Mouse (Mus musculus): ENCODE results near the gene Map2. TPM values are rescaled to one million over a fixed set of nuclear protein-coding genes. Genes with fewer than 3 reads are reported as not detected.

Gene Map2
- total RNA-seq, 2 experiments from 2014 or later = 4.0 to 5.2 TPM

DNA sequence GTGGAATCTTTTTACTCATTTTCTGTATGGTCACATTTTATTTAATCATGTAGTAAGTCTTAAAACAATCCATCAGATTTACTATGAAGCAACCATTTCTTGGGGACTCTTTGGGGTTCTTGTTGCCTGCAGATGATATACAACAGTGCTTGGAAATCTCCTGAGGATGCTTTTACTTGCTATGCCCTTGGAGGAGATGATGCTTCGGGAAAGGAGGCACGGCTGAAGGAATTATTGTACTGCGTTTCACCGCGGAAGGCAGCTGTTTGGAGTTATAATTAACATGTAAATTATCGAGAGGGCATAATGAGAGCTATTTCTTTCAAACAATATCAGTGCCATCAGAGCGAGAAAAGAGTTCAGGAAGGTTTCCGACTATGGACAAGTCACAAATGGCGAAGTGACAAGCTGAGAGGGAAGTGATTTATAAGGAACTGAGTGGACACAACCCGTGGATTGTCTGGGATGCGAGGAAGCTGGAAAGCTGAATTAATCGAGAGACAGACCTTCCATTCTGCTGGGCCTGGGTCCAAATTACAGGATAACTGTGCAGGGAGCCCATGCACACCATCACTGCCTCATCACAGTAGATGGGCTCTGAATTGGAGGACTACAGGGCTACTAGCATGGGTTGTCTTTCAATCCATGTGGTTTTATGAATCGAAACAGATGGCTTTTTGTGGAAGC, 20.1 kb downstream of the Map2 start:
- intact Hi-C loops (cut with DNase I; ENCODE audit: low total_unique reads) = no loop called here
- no peak for DNase-seq

- intact Hi-C loops (cut with DNase I; ENCODE audit: low total_unique reads) = no loop called here
- no peak for DNase-seq
Observed at GRCm38 (mm10) chr1:66196240-66196639, 21.2 kb downstream of the Map2 start.

DNA sequence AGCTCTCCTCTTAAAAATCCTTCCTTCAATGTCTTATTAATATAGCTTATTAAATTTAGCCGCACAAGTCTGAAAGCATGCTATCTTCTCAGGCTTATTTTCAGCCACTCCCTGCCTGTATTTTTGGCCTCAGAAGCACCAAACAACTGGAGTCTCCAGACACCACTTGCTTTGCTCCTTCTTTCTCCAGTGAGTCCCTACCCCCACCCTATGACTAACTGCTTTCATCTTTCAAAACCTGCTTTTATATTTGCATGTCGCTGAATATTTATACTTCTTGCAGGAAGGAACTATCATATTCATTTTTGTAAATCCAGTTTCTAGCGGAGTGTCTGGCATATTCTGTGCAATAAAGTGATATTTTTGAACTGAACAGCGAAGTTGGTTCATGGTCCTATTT, 21.6 kb downstream of the Map2 start:
- DNase-seq = no peak
- intact Hi-C loops (cut with DNase I; ENCODE audit: low total_unique reads) = no loop called here

- intact Hi-C loops (cut with DNase I; ENCODE audit: low total_unique reads) = no loop called here
- DNase-seq = no peak
Observed at GRCm38 (mm10) chr1:66205517-66205916, 30.4 kb downstream of the Map2 start.

- intact Hi-C loops (cut with DNase I; ENCODE audit: low total_unique reads) = no loop called here
- DNase-seq = no peak
Observed at GRCm38 (mm10) chr1:66206904-66207303, 31.8 kb downstream of the Map2 start.

- intact Hi-C loops (cut with DNase I; ENCODE audit: low total_unique reads) = no loop called here
- DNase-seq = no peak
Observed at GRCm38 (mm10) chr1:66211074-66211791, 36.2 kb downstream of the Map2 start.

DNA sequence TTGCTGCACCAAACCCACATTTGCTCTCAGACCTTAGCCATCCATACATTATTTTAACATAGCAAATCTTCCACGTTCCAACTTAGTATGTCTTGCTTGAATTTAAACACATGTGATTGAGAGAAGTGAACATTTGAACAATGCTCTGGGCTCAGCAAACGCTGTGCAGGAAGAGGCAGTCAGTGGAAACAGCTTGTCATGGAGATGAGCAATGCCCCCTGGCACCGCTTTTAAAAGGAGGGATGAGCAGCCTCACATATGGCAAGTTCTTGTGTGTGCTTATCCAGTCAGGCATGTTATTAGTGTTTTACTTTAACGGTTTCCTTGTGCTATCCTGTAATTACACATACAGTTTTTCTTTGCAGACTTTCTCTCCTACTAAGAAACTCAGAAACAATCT, 46.4 kb downstream of the Map2 start:
- intact Hi-C loops (cut with DNase I; ENCODE audit: low total_unique reads) = no loop called here
- no peak for DNase-seq

- DNase-seq = no peak
- intact Hi-C loops (cut with DNase I; ENCODE audit: low total_unique reads) = no loop called here
Observed at GRCm38 (mm10) chr1:66223331-66223730, 48.3 kb downstream of the Map2 start.

DNA sequence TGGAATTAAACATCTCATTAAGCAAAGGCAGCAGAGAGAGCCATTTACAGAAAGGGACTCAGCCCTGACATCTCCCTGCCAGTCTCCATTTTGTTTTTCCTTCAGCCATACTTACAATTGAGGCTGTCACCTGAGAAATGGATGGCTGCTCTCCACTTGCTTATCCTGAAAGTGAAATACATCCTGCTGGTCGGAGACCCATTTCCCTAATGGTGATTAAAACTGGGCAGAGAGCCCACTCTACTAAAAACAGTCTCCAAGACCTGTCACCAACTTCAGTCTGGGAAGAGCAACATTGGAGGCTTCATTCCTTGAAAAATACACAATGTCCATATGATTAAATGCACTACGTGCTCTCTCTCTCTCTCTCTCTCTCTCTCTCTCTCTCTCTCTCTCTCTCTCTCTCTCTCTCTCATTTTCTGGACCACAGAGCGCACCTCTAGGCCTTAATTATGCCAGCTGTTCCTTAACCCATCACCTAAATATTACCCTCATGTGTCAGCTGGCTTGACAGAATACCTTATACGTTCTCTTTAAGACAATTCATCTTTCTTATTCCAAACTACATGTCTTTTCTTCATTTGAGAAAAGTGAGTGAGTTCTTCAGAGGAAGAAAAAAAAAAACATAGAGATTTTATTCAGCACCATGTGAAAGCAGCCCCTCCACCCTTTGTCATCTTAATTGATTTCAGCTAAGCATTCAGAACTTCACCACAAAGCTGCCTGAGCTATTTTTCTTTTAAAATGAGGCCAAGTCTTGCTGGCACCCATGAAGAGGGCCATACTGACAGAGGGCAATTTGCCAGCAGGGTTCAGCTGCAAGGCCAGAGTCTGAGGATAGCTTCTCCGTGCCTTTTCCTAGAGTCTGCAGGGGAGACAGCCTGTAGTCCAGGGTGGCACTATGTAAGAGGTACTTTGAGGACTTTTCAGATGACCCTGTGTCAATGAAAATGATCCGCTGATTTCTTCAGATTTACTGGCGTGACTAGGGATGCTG, 51.6 kb downstream of the Map2 start:
- no peak for DNase-seq
- intact Hi-C loops (cut with DNase I; ENCODE audit: low total_unique reads) = no loop called here

GRCm38 (mm10) chr1:66228205-66228604, 53.1 kb downstream of the Map2 start:
- intact Hi-C loops (cut with DNase I; ENCODE audit: low total_unique reads) = no loop called here

DNA sequence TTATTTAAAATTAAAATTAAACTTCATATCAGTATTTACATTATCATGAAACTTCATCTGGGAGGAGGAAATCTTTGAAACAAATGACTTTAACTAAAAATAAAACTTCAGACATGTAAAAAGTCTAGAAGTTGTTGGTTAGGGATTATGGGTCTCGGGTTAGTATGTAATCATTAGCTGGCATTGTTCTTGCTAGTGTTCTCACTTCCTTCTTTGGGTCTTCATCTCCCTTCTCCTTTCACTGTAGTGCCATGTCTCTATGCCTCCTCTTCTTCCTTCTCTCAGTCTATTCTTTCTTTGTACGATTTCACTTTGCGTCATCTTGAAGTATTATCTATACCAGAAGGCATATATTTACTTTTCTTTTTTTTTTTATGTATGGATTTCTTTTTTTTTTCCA, 55.3 kb downstream of the Map2 start:
- intact Hi-C loops (cut with DNase I; ENCODE audit: low total_unique reads) = no loop called here
- DNase-seq = no peak

More at GRCm38 (mm10) chr1:66228205-66228604, 53.1 kb downstream of the Map2 start:
- DNase-seq = no peak

GRCm38 (mm10) chr1:66231963-66232362, 56.9 kb downstream of the Map2 start:
- intact Hi-C loops (cut with DNase I; ENCODE audit: low total_unique reads) = no loop called here
- DNase-seq = no peak

DNA sequence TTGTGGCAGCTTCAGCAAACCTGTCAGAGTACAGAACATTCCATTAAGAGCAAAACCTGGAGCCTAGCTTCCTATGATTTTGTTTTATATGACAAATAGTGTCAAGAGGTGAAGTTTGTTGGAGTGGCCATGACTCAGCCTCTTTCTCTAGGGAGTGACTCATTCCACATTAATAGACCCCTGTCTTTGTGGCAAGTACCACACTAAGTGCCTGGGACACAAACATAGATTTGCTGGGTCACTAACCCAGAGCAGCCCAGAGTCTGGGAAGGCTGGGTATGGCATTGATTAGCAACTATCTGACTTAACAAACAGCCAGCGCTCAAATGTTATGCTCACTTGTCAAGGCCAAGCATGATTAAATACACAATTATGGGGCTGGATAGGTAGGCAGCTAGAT, 69.8 kb downstream of the Map2 start:
- intact Hi-C loops (cut with DNase I; ENCODE audit: low total_unique reads) = no loop called here
- no peak for DNase-seq

DNA sequence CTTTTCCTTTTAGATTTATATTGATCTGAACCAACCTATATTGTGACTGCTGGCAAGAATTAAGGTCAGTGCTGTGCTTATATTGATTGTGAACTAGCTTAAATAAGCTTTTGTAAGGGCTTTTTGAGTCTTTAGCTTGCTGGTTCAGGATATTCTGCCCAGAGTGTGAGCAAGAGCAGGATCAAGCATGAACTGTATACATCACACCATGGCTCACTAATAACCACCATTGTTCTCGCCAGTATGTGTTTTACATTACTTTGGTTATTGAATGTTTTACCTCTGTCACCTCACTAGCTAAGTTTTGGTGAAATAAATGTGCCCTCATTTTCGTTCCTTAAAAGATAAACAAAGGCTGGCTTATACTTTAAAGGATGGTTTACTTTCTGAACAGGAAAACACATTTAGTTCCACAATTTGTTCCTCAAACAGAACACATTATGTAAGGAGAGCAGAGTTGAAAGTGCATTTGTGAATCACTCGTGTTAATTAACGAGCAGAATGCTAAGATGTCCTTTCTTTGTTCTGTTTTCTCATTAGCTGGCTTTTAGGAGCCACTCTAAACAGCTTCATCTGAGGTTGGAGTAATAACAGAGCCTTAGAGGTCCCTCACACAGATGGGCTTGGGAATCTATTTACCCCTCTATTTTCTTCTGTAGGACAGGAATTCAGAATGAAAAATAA, 76.7 kb downstream of the Map2 start:
- intact Hi-C loops (cut with DNase I; ENCODE audit: low total_unique reads) = no loop called here
- no peak for DNase-seq

- intact Hi-C loops (cut with DNase I; ENCODE audit: low total_unique reads) = no loop called here
- no peak for DNase-seq
Observed at GRCm38 (mm10) chr1:66252333-66252724, 77.3 kb downstream of the Map2 start.

DNA sequence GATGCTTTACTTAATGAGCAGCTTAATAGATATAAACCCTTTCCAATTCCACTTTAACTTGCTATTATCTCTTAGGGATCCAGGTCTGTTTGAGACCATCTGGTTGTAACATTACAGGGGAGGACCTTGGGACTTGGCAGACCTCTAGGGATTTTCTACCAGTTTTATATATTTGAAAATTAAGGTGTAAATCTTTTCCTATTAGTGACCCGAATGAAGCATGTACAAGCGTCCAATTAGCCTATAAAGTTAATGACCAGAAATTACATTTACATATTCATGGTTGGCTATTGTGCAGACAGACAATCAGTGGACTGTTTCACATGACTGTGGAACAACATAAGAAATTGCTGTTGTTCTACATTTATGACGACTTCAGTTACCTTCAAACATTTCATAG, 88.1 kb downstream of the Map2 start:
- intact Hi-C loops (cut with DNase I; ENCODE audit: low total_unique reads) = no loop called here
- no peak for DNase-seq

- intact Hi-C loops (cut with DNase I; ENCODE audit: low total_unique reads) = no loop called here
- DNase-seq = no peak
Observed at GRCm38 (mm10) chr1:66266231-66266924, 91.3 kb downstream of the Map2 start.

- intact Hi-C loops (cut with DNase I; ENCODE audit: low total_unique reads) = no loop called here
- DNase-seq = no peak
Observed at GRCm38 (mm10) chr1:66277663-66278062, 102.6 kb downstream of the Map2 start.

Data from gastrocnemius, postnatal 14 days (tissue).